Mouse (Mus musculus) layer of hippocampus, adult 9-10 months (tissue): ENCODE data around the gene Abcb9.

Experiments used
- DNase-seq: peaks from one replicate; pipeline ENCODE4 v3.0.0; 2022; ENCODE audit warnings: low spot score

Abcb9 gene

GRCm38 (mm10) chr5:124031068-124031955 lies 64.3 kb downstream of the Abcb9 start:
- DNase-seq: no peak

- DNase-seq: no peak
Measured at GRCm38 (mm10) chr5:124030386-124031067, 65.1 kb downstream of the Abcb9 start.

- no peak for DNase-seq
Measured at GRCm38 (mm10) chr5:124029220-124030035, 66.2 kb downstream of the Abcb9 start.

GRCm38 (mm10) chr5:124028680-124029079 lies 66.9 kb downstream of the Abcb9 start:
- DNase-seq: no peak

- no peak for DNase-seq
Measured at GRCm38 (mm10) chr5:124027702-124028470, 67.7 kb downstream of the Abcb9 start.

GRCm38 (mm10) chr5:124026568-124026967 lies 69.0 kb downstream of the Abcb9 start:
- no peak for DNase-seq

GRCm38 (mm10) chr5:124025587-124026441 lies 69.8 kb downstream of the Abcb9 start:
- DNase-seq: no peak

GRCm38 (mm10) chr5:124025146-124025545 lies 70.5 kb downstream of the Abcb9 start:
- no peak for DNase-seq

- DNase-seq: no peak
Measured at GRCm38 (mm10) chr5:124024677-124025076, 70.9 kb downstream of the Abcb9 start.

- DNase-seq: no peak
Measured at GRCm38 (mm10) chr5:124022365-124022764, 73.2 kb downstream of the Abcb9 start.

GRCm38 (mm10) chr5:124021701-124022100 lies 73.9 kb downstream of the Abcb9 start:
- DNase-seq: no peak

GRCm38 (mm10) chr5:124021148-124021547 lies 74.5 kb downstream of the Abcb9 start:
- no peak for DNase-seq

GRCm38 (mm10) chr5:124019348-124020216 lies 76.0 kb downstream of the Abcb9 start:
- DNase-seq: peak; percentile 71

GRCm38 (mm10) chr5:124018651-124019050 lies 76.9 kb downstream of the Abcb9 start:
- DNase-seq: no peak

- DNase-seq: no peak
Measured at GRCm38 (mm10) chr5:124017941-124018340, 77.7 kb downstream of the Abcb9 start.

- DNase-seq: no peak
Measured at GRCm38 (mm10) chr5:124016291-124016821, 79.2 kb downstream of the Abcb9 start.

GRCm38 (mm10) chr5:124015727-124016126 lies 79.9 kb downstream of the Abcb9 start:
- no peak for DNase-seq

GRCm38 (mm10) chr5:124014791-124015251 lies 80.8 kb downstream of the Abcb9 start:
- DNase-seq: no peak

- no peak for DNase-seq
Measured at GRCm38 (mm10) chr5:124014180-124014579, 81.4 kb downstream of the Abcb9 start.
